ENCODE assay signal across 20 mouse cellular contexts in genomic region chr13:76591692-76592091, GRCm38 (mm10).
A peak's percentile ranks its signal among the peaks of the same experiment; 100 is the strongest.
DNase-seq lines count a peak whose midpoint lies in the region; ATAC-seq and TF ChIP-seq lines count a peak whose summit lies in the region.
"Had no signal": no experiment of that assay in that cellular context is flagged by ENCODE, and none has a peak within 500 bp of the region (broad histone marks: within the 10 kb centered on the region; RNA-seq: fewer than 3 reads in every experiment).

No protein-coding gene starts in this region.

- H3K79me2 ChIP-seq in CH12.LX (replicated peaks; ENCODE audit: control insufficient read depth, extremely low read depth, insufficient read depth, poor library complexity, severe bottlenecking), result no peaks in the 10 kb centered on the region

- no peak overlapping the region for H3K27ac ChIP-seq in CH12.LX (ENCODE audit: insufficient read depth, low read depth)
- H3K27ac ChIP-seq in heart, embryonic 10.5 days, result no peak overlapping the region
- H3K27ac ChIP-seq in midbrain, embryonic 10.5 days (replicated peaks), result no peak overlapping the region
- H3K27ac ChIP-seq: embryonic facial prominence, embryonic 13.5 days; forebrain, embryonic 12.5 days; hindbrain, embryonic 13.5 days; hindbrain, postnatal 0 days had no signal

- no peak overlapping the region for H3K4me3 ChIP-seq in CH12.LX (replicated peaks in 1 of 3; ENCODE audit: low read depth in 2 of 3, low read length in 2 of 3, poor library complexity in 1 of 3)
- no peak overlapping the region for H3K4me3 ChIP-seq in heart, embryonic 10.5 days
- no peak overlapping the region for H3K4me3 ChIP-seq in midbrain, embryonic 10.5 days
- H3K4me3 ChIP-seq: embryonic facial prominence, embryonic 13.5 days; forebrain, embryonic 12.5 days; hindbrain, embryonic 13.5 days had no signal

- TF ChIP-seq EP300 in CH12.LX (IDR thresholded peaks at IDR 0.05; ENCODE audit: low read length), result 0 out of 2 replicates have a peak, but pooled peaks have one; percentile 7

- H3K27me3 ChIP-seq in CH12.LX (replicated peaks), result no peaks in the 10 kb centered on the region
- H3K27me3 ChIP-seq in heart, embryonic 10.5 days (ENCODE audit: insufficient read depth, poor library complexity, severe bottlenecking), result no peaks in the 10 kb centered on the region
- H3K27me3 ChIP-seq in midbrain, embryonic 10.5 days (ENCODE audit: low read depth, poor library complexity, severe bottlenecking), result no peaks in the 10 kb centered on the region
- H3K27me3 ChIP-seq: embryonic facial prominence, embryonic 13.5 days; forebrain, embryonic 12.5 days; hindbrain, embryonic 13.5 days had no signal

- peak; percentile 21 for DNase-seq in CH12.LX (ENCODE audit: extremely low read depth)
- DNase-seq in heart, embryonic 10.5 days (ENCODE audit: low spot score), result no peak
- DNase-seq in midbrain, embryonic 10.5 days (ENCODE audit: low spot score), result no peak
- DNase-seq in neural tube, embryonic 10.5 days (ENCODE audit: extremely low spot score, low spot score), result no peak
- DNase-seq in right cerebral cortex, postnatal 4 days, result no peak
- DNase-seq: adrenal gland, adult 8-10 months; adrenal gland, postnatal 36 days; cerebellum, adult 2 months; cerebellum, postnatal 10 days; gastrocnemius, postnatal 14 days; heart, postnatal 10 days; heart, postnatal 4 days had no signal

- no peak for TF ChIP-seq RAD21 in CH12.LX (IDR thresholded peaks at IDR 0.05; ENCODE audit: low read depth, low read length)

- in situ Hi-C loops in CH12.LX (cut with MboI; ENCODE audit: low pct_ligation_motif_present, low pct_unique_long_range_greater_than_20kb, low sequenced_read_pairs), result no loop called here

- H3K9me3 ChIP-seq in CH12.LX (replicated peaks; ENCODE audit: low read length), result no peaks in the 10 kb centered on the region
- H3K9me3 ChIP-seq in heart, embryonic 10.5 days, result no peaks in the 10 kb centered on the region
- H3K9me3 ChIP-seq in midbrain, embryonic 10.5 days (replicated peaks), result no peaks in the 10 kb centered on the region
- H3K9me3 ChIP-seq: embryonic facial prominence, embryonic 13.5 days; forebrain, embryonic 12.5 days; hindbrain, embryonic 13.5 days had no signal

- H3K4me2 ChIP-seq in CH12.LX (ENCODE audit: insufficient read depth, low read depth, poor library complexity, severe bottlenecking), result no peak overlapping the region
- H3K4me2 ChIP-seq: embryonic facial prominence, embryonic 13.5 days; forebrain, embryonic 12.5 days; hindbrain, embryonic 13.5 days had no signal

- dilution Hi-C loops in CH12.LX (cut with MboI; ENCODE audit: extremely low pct_ligation_motif_present, extremely low pct_unique_long_range_greater_than_20kb, low sequenced_read_pairs), result no loop called here

- no peak for TF ChIP-seq POLR2A in CH12.LX (IDR thresholded peaks at IDR 0.05; ENCODE audit: low read depth, low read length)

- H3K36me3 ChIP-seq in CH12.LX (replicated peaks in 1 of 2; ENCODE audit: control insufficient read depth in 1 of 2, insufficient read depth in 1 of 2, low read length in 1 of 2), result peaks cover 2% of the 10 kb centered on the region in 2 experiments
- H3K36me3 ChIP-seq in heart, embryonic 10.5 days, result no peaks in the 10 kb centered on the region
- no peaks in the 10 kb centered on the region for H3K36me3 ChIP-seq in midbrain, embryonic 10.5 days
- H3K36me3 ChIP-seq: embryonic facial prominence, embryonic 13.5 days; forebrain, embryonic 12.5 days; hindbrain, embryonic 13.5 days had no signal

- ATAC-seq in common myeloid progenitor, adult 5-6 weeks (replicated peaks; ENCODE audit: low read depth, poor library complexity, severe bottlenecking), result peak; percentile 69
- ATAC-seq in megakaryocyte, adult 5-6 weeks (ENCODE audit: poor library complexity, severe bottlenecking), result peak; percentile 68
- ATAC-seq: CD4-positive, CD25-positive, alpha-beta regulatory T cell, adult 4 months; forebrain, embryonic 16.5 days; hindbrain, postnatal 0 days had no signal

- 70% methylated on average over 1 of the region's 1 CpGs for WGBS in heart, embryonic 10.5 days
- WGBS in midbrain, embryonic 10.5 days, result 74% methylated on average over 1 of the region's 1 CpGs

- no peak overlapping the region for H3K9ac ChIP-seq in CH12.LX (ENCODE audit: insufficient read depth, low read depth)
- H3K9ac ChIP-seq: embryonic facial prominence, embryonic 13.5 days; forebrain, embryonic 12.5 days; hindbrain, embryonic 13.5 days had no signal

- H3K4me1 ChIP-seq in CH12.LX (ENCODE audit: control insufficient read depth in 1 of 2, insufficient read depth in 2 of 2), result peaks cover 3 to 50% of the 10 kb centered on the region in 2 experiments
- no peaks in the 10 kb centered on the region for H3K4me1 ChIP-seq in heart, embryonic 10.5 days
- H3K4me1 ChIP-seq in midbrain, embryonic 10.5 days, result no peaks in the 10 kb centered on the region
- H3K4me1 ChIP-seq: embryonic facial prominence, embryonic 13.5 days; forebrain, embryonic 12.5 days; hindbrain, embryonic 13.5 days had no signal

- TF ChIP-seq CTCF in CH12.LX (conservative IDR thresholded peaks at IDR 0.05 in 1 of 2, IDR thresholded peaks at IDR 0.05 in 1 of 2; ENCODE audit: low read depth in 2 of 2, low read length in 2 of 2), result no peak

TF ChIP-seq in CH12.LX, 34 proteins besides CTCF, POLR2A, EP300 and RAD21:
- no peak for TF ChIP-seq TBP (conservative IDR thresholded peaks at IDR 0.05; ENCODE audit: low read depth, low read length)
- TF ChIP-seq USF1 (IDR thresholded peaks at IDR 0.05; ENCODE audit: low read depth, low read length), result no peak
